ENCODE assay signal across 10 mouse cellular contexts in the genomic region with DNA sequence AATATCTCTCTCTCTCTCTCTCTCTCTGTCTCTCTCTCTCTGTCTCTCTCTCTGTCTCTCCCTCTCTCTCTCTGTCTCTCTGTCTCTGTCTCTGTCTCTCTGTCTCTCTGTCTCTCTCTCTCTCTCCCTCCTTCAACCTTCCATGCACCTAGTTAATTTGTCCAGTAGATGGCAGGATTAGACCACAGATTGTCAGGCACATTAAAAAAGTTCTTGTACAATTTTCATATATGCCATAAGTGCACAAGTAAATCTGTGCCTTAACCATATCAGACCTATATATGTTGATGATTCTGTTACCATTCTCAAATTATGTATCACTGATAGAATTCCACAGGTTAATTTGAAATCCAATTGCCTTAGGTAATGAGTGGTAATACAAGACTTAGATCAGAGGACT.
DNase-seq lines count a peak whose midpoint lies in the region; ATAC-seq lines count a peak whose summit lies in the region.
"Had no signal": no experiment of that assay in that cellular context is flagged by ENCODE, and none has a peak within 500 bp of the region (broad histone marks: within the 10 kb centered on the region; RNA-seq: fewer than 3 reads in every experiment).

No protein-coding gene starts in this region.

- no peak for ATAC-seq in embryonic facial prominence, embryonic 14.5 days (ENCODE audit: low read depth)

- no peak overlapping the region for H3K9ac ChIP-seq in embryonic facial prominence, embryonic 14.5 days (ENCODE audit: low read depth, low read length)
- H3K9ac ChIP-seq: kidney, embryonic 15.5 days had no signal

- peak; percentile 14 for DNase-seq in kidney, adult 9 months
- no peak for DNase-seq in kidney, postnatal 4 days
- DNase-seq in 3T3-L1 (ENCODE audit: low read depth, low spot score): peak; percentile 50
- peak; percentile 63 for DNase-seq in 416B (ENCODE audit: low read depth)
- peak; percentile 39 for DNase-seq in embryonic facial prominence, embryonic 14.5 days (ENCODE audit: low spot score)
- DNase-seq in testis, postnatal 14 days (ENCODE audit: low spot score): no peak
- no peak for DNase-seq in yolk sac, embryonic 10.5 days (ENCODE audit: low spot score)
- DNase-seq: lung, postnatal 4 days had no signal

- H3K27ac ChIP-seq in embryonic facial prominence, embryonic 14.5 days (replicated peaks; ENCODE audit: low read depth, low read length): no peak overlapping the region
- H3K27ac ChIP-seq: kidney, embryonic 15.5 days had no signal

- H3K36me3 ChIP-seq in embryonic facial prominence, embryonic 14.5 days (ENCODE audit: control insufficient read depth, insufficient read depth, low read length): no peaks in the 10 kb centered on the region
- H3K36me3 ChIP-seq: kidney, embryonic 15.5 days had no signal

- H3K4me2 ChIP-seq in embryonic facial prominence, embryonic 14.5 days (ENCODE audit: low read depth, low read length): no peak overlapping the region
- H3K4me2 ChIP-seq: kidney, embryonic 15.5 days had no signal

- no peaks in the 10 kb centered on the region for H3K4me1 ChIP-seq in embryonic facial prominence, embryonic 14.5 days (ENCODE audit: control insufficient read depth, insufficient read depth, low read length)
- H3K4me1 ChIP-seq: kidney, embryonic 15.5 days had no signal

- no peaks in the 10 kb centered on the region for H3K9me3 ChIP-seq in embryonic facial prominence, embryonic 14.5 days (ENCODE audit: control insufficient read depth, low read length)
- H3K9me3 ChIP-seq: kidney, embryonic 15.5 days had no signal

- no peaks in the 10 kb centered on the region for H3K27me3 ChIP-seq in embryonic facial prominence, embryonic 14.5 days (replicated peaks; ENCODE audit: control insufficient read depth, insufficient read depth, low read length)
- H3K27me3 ChIP-seq: kidney, embryonic 15.5 days had no signal

- H3K4me3 ChIP-seq in embryonic facial prominence, embryonic 14.5 days (ENCODE audit: low read depth, low read length): no peak overlapping the region
- H3K4me3 ChIP-seq: erythroblast, embryonic 14.5 days; kidney, embryonic 15.5 days had no signal

Comparison
In these comparisons a context has a peak if more than half of its experiments do, and no peak if none do; other contexts are left out.
1. DNase-seq: peak in kidney, adult 9 months (single experiment), 3T3-L1 (single experiment), 416B (single experiment) and embryonic facial prominence, embryonic 14.5 days (single experiment); none in kidney, postnatal 4 days (0 of 2), testis, postnatal 14 days (single experiment) and yolk sac, embryonic 10.5 days (single experiment).